Mouse (Mus musculus) adrenal gland, adult 18-20 months (tissue): ENCODE measurements around the gene 4930442H23Rik. TPM values are rescaled to one million over a fixed set of nuclear protein-coding genes. Genes with fewer than 3 reads are reported as not detected.
"Not testable (repeated sequence)": the region's sequence is repeated elsewhere in the genome, so short reads cannot be mapped to it uniquely, and the experiment has no call there.

Experiments used
- DNase-seq, 2 experiments: peaks; one replicate each; pipeline ENCODE4 v3.0.0; 2021 to 2022; ENCODE audit warnings: low spot score in 2 of 2
- total RNA-seq, 2 experiments: library from RNA; stranded (reverse); gene quantifications; 1 replicate in 1 of 2; 2 replicates in 1 of 2; pipeline ENCODE4 v1.2.3; 2021

Gene 4930442H23Rik
- total RNA-seq, 2 experiments from 2014 or later: not detected

DNA sequence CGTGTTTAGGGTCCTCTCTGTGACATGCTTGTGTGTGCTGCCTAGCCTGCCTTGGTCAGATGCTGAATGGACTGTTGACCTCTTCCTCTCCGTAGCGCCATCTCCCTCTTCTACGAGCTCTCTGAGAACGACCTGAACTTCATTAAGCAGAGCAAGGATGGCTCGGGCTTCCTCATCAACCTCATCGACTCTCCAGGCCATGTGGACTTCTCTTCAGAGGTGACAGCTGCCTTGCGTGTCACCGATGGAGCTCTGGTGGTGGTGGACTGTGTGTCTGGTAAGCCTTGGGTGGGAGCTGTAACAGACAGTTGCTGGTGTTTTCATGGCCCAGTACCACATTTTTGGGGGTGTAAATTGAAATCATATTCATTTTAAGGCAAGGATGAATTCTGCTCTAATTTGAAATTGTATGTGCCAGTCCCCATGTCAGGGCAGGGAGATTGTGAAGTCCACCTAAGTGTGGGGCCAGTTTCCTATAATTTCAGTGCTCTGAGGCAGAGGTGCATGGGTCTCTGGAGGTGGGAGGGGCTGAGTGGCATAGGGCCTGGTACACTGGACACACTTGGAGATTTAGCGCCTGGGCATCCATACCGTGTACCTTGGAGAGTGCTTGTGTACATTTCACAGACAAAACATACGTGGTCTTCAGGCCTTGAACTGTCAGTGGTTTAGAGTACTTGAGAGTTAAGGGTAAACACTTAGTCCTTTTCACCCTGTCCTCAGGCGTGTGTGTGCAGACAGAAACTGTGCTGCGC is 5.5 kb downstream of the 4930442H23Rik start:
- no peak for DNase-seq

DNA sequence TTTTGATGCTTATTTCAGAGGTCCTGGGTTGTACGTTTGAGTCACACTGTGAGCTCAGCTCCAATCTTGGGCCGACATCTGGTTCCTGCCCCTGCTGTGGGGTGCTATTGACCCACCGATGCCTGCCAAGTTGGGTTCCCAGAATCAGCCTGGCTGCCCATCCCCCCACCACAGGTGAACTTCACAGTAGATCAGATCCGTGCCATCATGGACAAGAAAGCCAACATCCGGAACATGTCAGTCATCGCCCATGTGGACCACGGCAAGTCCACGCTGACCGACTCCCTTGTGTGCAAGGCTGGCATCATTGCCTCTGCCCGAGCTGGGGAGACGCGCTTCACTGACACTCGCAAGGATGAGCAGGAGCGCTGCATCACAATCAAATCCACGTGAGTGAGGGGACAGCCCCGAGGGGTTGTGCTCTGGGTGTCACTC is 6.1 kb downstream of the 4930442H23Rik start:
- DNase-seq: no peak

DNA sequence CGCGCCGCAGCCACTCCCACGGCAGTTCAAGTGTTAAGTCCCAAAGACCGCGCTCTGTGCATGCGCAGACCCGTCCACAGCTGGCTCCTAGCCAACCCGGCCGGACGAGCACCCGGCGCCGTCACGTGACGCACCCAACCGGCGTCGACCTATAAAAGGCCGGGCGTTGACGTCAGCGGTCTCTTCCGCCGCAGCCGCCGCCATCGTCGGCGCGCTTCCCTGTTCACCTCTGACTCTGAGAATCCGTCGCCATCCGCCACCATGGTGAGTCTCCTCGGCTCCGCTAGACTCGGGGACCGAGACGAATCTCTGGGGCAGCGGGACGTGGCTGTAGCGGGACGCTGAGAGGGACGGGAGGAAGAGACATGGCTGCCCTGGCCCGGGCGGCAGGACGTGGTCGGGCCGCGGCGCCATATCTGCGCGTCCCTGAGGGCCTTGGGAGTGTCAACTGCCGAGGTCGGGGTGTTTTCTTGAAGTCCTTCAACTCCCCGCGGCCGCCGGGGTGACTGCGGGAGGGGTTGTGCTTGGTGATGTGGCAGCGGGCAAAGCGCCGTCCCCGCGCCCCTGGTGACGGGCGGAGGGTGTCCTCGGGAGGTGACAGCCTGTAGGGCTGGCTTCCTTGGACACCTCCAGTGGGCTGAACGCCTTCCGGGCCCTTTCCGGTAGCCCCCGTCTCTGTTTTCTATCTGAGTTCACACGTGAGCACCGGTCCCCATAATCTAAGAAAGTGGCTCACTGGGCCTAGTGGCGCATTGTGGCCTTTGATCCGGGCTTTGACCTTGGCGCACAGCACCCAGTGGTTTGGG is 7.0 kb downstream of the 4930442H23Rik start, which contains the start of gene Eef2:
TSS of gene Eef2 (plus strand) at position 166 of the 806 bp plus-strand sequence.
- peak; percentile 100 for DNase-seq

GRCm38 (mm10) chr10:81175936-81176465 is 7.6 kb downstream of the 4930442H23Rik start:
- DNase-seq: no peak

GRCm38 (mm10) chr10:81175345-81175701 is 8.3 kb downstream of the 4930442H23Rik start:
- DNase-seq: not testable (repeated sequence)

- peak; percentile 86 to 89 for DNase-seq
Measured at GRCm38 (mm10) chr10:81174617-81175344, 8.9 kb downstream of the 4930442H23Rik start.

- DNase-seq: peak; percentile 83 to 85
Measured at GRCm38 (mm10) chr10:81173132-81173531, 10.5 kb downstream of the 4930442H23Rik start.

DNA sequence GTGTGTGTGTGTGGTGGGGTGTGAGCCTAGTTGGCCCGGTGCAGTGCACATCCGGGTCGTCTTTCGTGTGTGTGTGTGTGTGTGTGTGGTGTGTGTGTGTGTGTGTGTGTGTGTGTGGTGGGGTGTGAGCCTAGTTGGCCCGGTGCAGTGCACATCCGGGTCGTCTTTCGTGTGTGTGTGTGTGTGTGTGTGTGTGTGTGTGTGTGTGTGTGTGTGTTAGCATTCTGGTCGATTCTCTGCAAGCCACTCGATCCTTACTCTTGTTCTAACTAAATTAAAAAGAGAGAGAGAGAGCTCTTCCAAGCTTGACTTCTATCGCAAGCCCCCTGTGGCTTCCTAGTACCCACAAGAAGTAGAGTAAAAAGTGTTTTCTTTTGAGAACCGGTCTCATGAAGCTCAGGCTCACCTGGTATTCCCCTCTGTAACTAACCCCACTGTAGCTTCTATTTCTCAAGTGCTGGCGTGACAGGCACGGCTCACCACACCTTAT is 14.2 kb downstream of the 4930442H23Rik start:
- DNase-seq: not testable (repeated sequence)

DNA sequence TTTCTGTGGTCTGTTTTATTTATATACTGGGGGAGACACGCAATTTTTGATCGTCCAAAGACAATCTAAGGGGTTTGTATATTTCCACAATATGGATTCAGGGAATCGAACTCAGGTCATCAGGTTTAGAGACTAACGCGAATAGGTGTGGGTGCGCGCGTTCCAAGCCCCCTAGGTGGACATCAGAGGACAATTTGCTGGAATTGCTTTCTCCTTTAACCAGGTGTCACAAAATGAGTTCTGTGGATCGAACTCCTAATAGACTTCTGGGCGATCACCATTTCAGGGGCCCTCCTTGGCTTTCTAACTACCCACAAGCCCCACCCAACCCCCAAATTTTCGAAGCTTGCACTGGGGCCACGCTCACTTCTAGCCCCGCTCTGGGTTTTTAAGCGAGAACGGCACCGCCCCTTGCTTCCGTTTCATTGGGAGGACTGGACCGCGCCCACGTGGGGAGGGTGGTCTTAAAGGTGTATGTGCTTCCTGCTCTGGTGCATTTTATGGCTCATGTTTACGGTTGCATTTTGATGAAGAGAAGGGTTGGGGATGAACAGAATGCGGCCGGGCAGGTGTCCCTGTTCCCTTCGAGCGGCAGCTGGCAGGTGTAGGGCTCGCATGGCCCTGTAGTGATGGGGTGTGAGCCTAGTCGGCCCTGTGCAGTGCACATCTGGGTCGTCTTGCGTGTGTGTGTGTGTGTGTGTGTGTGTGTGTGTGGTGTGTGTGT is 15.0 kb downstream of the 4930442H23Rik start:
- peak; percentile 71 to 77 for DNase-seq

- no peak for DNase-seq
Measured at GRCm38 (mm10) chr10:81168087-81168431, 15.6 kb downstream of the 4930442H23Rik start.

DNA sequence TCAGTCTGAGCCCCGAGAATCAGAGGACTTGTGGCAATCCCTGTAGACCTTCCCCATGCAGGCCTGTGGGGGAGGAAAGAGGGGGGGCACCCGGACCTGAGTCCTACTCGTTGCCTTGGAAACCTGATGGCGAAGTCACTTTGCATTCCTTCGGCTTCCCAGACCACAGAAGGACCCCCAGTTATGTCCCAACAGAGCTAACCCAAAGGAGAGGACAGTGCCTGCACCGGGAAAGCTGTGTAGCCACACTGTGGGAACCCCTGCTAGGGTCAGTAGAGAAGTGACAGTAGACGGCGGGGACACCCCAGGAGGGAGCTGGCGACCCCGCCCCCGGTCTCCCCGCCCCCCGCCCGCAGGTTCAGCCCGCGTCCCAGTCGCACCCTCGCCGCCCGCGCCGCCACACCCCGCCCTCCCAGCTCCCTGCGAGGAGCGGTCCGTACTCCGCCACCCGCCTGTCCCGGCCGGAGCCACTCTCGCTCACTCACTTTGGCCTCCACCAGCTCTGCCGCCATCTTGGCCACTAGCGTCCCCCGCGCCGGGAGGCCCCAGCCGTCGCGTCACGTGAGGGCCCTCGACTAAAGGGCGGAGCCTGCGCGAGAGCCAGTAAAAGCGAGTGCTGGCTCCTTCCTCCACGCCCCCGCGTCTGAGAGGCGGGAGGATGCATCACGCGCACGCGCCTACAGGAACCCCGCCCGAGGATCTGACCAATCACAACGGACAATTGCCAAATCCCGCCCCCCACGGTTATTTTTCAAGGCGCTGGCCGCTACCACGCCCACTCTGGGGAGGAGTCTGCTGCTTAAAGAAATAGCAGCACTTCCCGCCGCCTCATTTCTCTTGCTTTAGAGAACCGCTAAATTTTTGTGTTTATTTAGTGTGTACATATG is 16.2 kb downstream of the 4930442H23Rik start, which contains the start of gene Pias4:
TSS of gene Pias4 (minus strand) at position 724 of the 887 bp plus-strand sequence.
- peak; percentile 99 for DNase-seq

DNA sequence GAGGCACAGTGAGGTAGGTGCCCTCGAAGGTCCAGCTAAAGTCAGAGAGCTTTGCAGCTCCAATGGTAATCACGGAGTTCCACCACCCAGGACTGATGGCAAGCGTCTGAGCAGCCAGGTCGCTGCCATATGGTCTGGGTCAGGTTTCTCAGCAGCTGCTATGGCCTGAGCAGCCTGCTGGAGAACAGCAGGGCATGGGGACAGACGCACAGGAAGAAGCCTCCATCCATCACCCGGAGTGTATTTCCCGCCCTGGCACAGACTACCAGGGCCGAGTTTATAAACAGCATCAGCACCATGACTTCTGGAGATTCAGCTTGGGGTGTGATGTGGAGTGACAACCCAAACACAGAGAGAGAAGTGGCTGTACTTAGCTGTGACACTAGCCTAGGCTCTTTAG is 18.5 kb downstream of the 4930442H23Rik start:
- DNase-seq: no peak

GRCm38 (mm10) chr10:81162318-81162652 is 21.4 kb downstream of the 4930442H23Rik start:
- no peak for DNase-seq

- no peak for DNase-seq
Measured at GRCm38 (mm10) chr10:81161602-81162317, 21.9 kb downstream of the 4930442H23Rik start.

GRCm38 (mm10) chr10:81154736-81155135 is 28.9 kb downstream of the 4930442H23Rik start:
- no peak for DNase-seq

- DNase-seq: no peak
Measured at GRCm38 (mm10) chr10:81154313-81154712, 29.3 kb downstream of the 4930442H23Rik start.

GRCm38 (mm10) chr10:81152609-81153008 is 31.0 kb downstream of the 4930442H23Rik start:
- DNase-seq: no peak

GRCm38 (mm10) chr10:81151261-81151660 is 32.4 kb downstream of the 4930442H23Rik start:
- no peak for DNase-seq

- no peak for DNase-seq
Measured at GRCm38 (mm10) chr10:81146296-81146695, 37.4 kb downstream of the 4930442H23Rik start.
